Mouse (Mus musculus): ENCODE data around the gene Met. TPM values are rescaled to one million over a fixed set of nuclear protein-coding genes. Genes with fewer than 3 reads are reported as not detected.

The Met gene
- polyA plus RNA-seq, 1 experiment from 2014 or later = 6.7 TPM

DNA sequence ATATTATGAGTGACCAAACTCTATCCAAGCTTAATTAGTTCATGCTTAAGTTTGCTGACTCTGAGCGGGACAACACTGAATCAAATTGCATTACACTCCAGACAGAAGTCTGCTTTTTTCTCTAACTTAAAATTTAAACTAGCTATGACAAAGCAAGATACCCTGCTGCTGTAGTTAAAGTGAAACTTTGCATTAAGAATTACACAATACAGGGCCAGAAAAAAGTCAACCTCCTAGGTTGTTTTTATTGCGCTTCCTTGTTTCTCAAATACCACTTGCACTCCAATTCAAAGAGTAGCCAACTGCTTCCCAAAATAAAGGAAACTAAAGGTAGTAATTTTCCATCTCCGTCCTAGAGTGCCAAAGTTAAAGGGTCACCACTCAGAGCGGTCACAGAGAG is 33.8 kb downstream of the Met start:
- Histone ChIP-seq H3K4me2 (replicated peaks; ENCODE audit: low read depth) (no peak overlapping the region), H3K27me3 (replicated peaks; ENCODE audit: control insufficient read depth, insufficient read depth, low read length) (no peaks in the 10 kb centered on the region), H3K9me3 (ENCODE audit: control insufficient read depth) (no peaks in the 10 kb centered on the region), H3K27ac (ENCODE audit: low read depth, low read length) (no peak overlapping the region), H3K4me1 (replicated peaks; ENCODE audit: control insufficient read depth, insufficient read depth, low read length) (no peaks in the 10 kb centered on the region), H3K9ac (ENCODE audit: low read depth, low read length) (no peak overlapping the region), H3K4me3 (ENCODE audit: low read depth, low read length) (no peak overlapping the region), H3K36me3 (ENCODE audit: control insufficient read depth, insufficient read depth) (no peaks in the 10 kb centered on the region; the same call in 1 of the 2 replicates)
- 51% methylated on average over 4 of the region's 4 CpGs for WGBS
- TF ChIP-seq CTCF (IDR thresholded peaks at IDR 0.05; ENCODE audit: low read depth) = no peak
- ATAC-seq = no peak

DNA sequence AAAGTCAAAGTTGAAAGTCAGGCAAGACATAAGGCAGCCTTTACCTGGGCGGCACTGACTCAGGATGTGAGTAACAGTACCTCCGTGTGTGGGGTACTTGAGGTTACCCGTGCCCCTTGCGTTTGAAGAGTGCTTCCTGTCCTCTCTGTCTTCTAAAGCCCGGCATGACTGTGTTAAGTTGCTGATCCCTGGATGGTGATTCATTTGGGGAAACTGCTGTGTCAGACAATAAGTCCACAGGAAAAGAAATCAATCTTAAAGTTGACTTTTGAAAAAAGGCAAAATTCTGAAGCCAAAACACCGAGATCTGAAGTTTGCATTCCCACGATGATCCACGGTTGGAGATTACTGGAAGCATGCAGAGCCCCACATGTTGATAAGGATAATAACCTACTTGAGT is 35.2 kb downstream of the Met start:
- ATAC-seq = no peak
- 0 out of 2 replicates have a peak, but pooled peaks cover 3% of the 10 kb centered on the region for H3K4me1 ChIP-seq (replicated peaks; ENCODE audit: control insufficient read depth, insufficient read depth, low read length)
- H3K27me3 ChIP-seq (replicated peaks; ENCODE audit: control insufficient read depth, insufficient read depth, low read length) = no peaks in the 10 kb centered on the region
- no peak overlapping the region for H3K4me3 ChIP-seq (ENCODE audit: low read depth, low read length)
- H3K9ac ChIP-seq (ENCODE audit: low read depth, low read length) = no peak overlapping the region
- no peaks in the 10 kb centered on the region for H3K9me3 ChIP-seq (ENCODE audit: control insufficient read depth)
- TF ChIP-seq CTCF (IDR thresholded peaks at IDR 0.05; ENCODE audit: low read depth) = no peak
- no peak overlapping the region for H3K27ac ChIP-seq (ENCODE audit: low read depth, low read length)
- WGBS = 53% methylated on average over 8 of the region's 8 CpGs
- H3K36me3 ChIP-seq (ENCODE audit: control insufficient read depth, insufficient read depth) = no peaks in the 10 kb centered on the region
- H3K4me2 ChIP-seq (replicated peaks; ENCODE audit: low read depth) = no peak overlapping the region

DNA sequence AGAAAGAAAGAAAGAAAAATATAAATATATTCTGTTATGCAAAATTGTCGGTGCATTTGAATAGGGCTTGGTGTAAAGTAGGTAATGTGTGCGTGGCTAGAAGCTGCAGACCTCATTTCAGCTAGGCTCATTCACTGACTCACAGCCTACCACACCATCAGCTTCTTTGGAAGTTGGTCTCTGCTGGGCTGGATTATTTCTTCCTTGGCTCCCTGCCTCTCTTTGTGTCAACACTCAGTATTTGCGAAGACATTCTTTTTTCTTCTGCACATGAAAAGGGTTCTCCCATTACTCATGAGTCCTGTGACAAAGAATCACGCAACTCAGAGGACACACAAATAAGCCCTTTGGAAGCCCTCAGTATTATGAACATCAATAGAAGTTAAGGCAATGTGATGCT is 37.8 kb downstream of the Met start:
- no peak for ATAC-seq
- H3K4me1 ChIP-seq (replicated peaks; ENCODE audit: control insufficient read depth, insufficient read depth, low read length) = 0 out of 2 replicates have a peak, but pooled peaks cover 3% of the 10 kb centered on the region
- no peak overlapping the region for H3K4me3 ChIP-seq (ENCODE audit: low read depth, low read length)
- WGBS = 77% methylated on average over 4 of the region's 4 CpGs
- no peak for TF ChIP-seq CTCF (IDR thresholded peaks at IDR 0.05; ENCODE audit: low read depth)
- H3K27me3 ChIP-seq (replicated peaks; ENCODE audit: control insufficient read depth, insufficient read depth, low read length) = no peaks in the 10 kb centered on the region
- no peak overlapping the region for H3K4me2 ChIP-seq (replicated peaks; ENCODE audit: low read depth)
- no peak overlapping the region for H3K9ac ChIP-seq (ENCODE audit: low read depth, low read length)
- H3K9me3 ChIP-seq (ENCODE audit: control insufficient read depth) = no peaks in the 10 kb centered on the region
- no peak overlapping the region for H3K27ac ChIP-seq (ENCODE audit: low read depth, low read length)
- no peaks in the 10 kb centered on the region for H3K36me3 ChIP-seq (ENCODE audit: control insufficient read depth, insufficient read depth)

DNA sequence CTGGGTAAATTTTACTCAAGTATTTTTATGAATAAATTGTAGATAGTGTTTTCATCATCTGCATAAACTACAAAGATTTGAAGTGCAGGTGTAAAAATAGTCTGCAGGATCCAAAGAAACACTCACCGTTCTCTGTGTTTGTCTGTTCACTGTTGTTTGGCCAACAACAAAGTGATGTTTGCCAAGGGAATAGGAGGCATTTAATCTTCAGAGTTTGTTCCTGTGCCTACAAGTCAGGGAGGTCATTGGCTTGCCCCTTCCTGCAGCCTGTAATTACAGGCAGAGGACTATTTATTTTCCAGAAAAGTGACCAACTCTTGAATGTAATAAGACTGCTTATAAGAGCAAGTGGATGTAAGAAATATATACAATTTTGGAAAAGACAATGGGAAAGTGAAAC is 38.7 kb downstream of the Met start:
- Histone ChIP-seq H3K27me3 (replicated peaks; ENCODE audit: control insufficient read depth, insufficient read depth, low read length) (no peaks in the 10 kb centered on the region), H3K9ac (ENCODE audit: low read depth, low read length) (no peak overlapping the region), H3K9me3 (ENCODE audit: control insufficient read depth) (no peaks in the 10 kb centered on the region), H3K4me2 (replicated peaks; ENCODE audit: low read depth) (no peak overlapping the region), H3K27ac (ENCODE audit: low read depth, low read length) (no peak overlapping the region), H3K36me3 (ENCODE audit: control insufficient read depth, insufficient read depth) (no peaks in the 10 kb centered on the region), H3K4me3 (ENCODE audit: low read depth, low read length) (no peak overlapping the region), H3K4me1 (replicated peaks; ENCODE audit: control insufficient read depth, insufficient read depth, low read length) (0 out of 2 replicates have a peak, but pooled peaks cover 3% of the 10 kb centered on the region)
- 58% methylated on average over 1 of the region's 1 CpGs for WGBS
- TF ChIP-seq CTCF (IDR thresholded peaks at IDR 0.05; ENCODE audit: low read depth) = no peak
- no peak for ATAC-seq

DNA sequence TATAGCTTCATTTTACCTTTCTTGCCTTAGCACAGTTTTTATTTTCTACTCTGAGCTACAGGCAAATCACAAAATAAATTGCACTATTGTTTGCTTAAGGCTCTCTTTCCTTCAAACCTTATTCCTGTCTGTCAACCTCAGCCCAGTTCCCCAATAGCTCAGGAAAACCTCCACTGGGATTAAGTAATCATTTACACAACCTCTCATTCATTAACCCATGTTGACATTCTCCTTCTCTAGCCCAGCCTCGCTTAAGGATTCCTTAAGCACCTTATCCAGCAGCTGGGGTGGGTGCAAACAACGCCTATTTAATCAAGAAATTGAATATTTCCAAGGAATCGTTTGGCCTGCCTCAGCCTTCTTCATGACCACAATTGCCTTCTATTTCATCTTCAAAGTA is 40.1 kb downstream of the Met start:
- TF ChIP-seq CTCF (IDR thresholded peaks at IDR 0.05; ENCODE audit: low read depth) = no peak
- H3K27ac ChIP-seq (ENCODE audit: low read depth, low read length) = no peak overlapping the region
- H3K4me1 ChIP-seq (replicated peaks; ENCODE audit: control insufficient read depth, insufficient read depth, low read length) = 0 out of 2 replicates have a peak, but pooled peaks cover 3% of the 10 kb centered on the region
- no peak overlapping the region for H3K4me2 ChIP-seq (replicated peaks; ENCODE audit: low read depth)
- H3K4me3 ChIP-seq (ENCODE audit: low read depth, low read length) = no peak overlapping the region
- WGBS = 30% methylated on average over 3 of the region's 3 CpGs
- no peak overlapping the region for H3K9ac ChIP-seq (ENCODE audit: low read depth, low read length)
- no peaks in the 10 kb centered on the region for H3K27me3 ChIP-seq (replicated peaks; ENCODE audit: control insufficient read depth, insufficient read depth, low read length)
- ATAC-seq = 0 out of 2 replicates have a peak, but pooled peaks have one; percentile 38
- no peaks in the 10 kb centered on the region for H3K36me3 ChIP-seq (ENCODE audit: control insufficient read depth, insufficient read depth)
- no peaks in the 10 kb centered on the region for H3K9me3 ChIP-seq (ENCODE audit: control insufficient read depth)

DNA sequence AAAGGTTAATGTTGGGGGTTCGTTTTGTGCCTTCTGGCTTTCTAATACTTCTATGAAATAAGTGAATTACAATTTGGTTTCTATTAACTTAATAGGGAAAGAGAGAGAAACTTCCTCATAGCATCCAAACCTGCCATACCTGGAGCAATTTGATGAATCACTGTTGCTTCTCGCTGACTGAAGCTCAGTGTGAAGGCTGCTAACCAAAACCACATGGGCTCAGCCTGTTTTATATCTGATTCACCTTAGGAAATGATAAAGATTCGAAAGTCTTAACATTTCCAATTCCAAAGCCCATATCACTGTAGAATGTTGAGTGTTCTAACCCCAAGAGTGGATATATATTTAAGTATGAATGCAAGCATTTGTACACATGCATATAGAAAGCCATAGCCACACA is 41.9 kb downstream of the Met start:
- no peak for ATAC-seq
- Histone ChIP-seq H3K9ac (ENCODE audit: low read depth, low read length) (no peak overlapping the region), H3K4me1 (replicated peaks; ENCODE audit: control insufficient read depth, insufficient read depth, low read length) (0 out of 2 replicates have a peak, but pooled peaks cover 8% of the 10 kb centered on the region), H3K27ac (ENCODE audit: low read depth, low read length) (no peak overlapping the region), H3K27me3 (replicated peaks; ENCODE audit: control insufficient read depth, insufficient read depth, low read length) (no peaks in the 10 kb centered on the region), H3K9me3 (ENCODE audit: control insufficient read depth) (no peaks in the 10 kb centered on the region), H3K4me2 (replicated peaks; ENCODE audit: low read depth) (no peak overlapping the region), H3K36me3 (ENCODE audit: control insufficient read depth, insufficient read depth) (no peaks in the 10 kb centered on the region), H3K4me3 (ENCODE audit: low read depth, low read length) (no peak overlapping the region)
- 81% methylated on average over 3 of the region's 3 CpGs for WGBS
- no peak for TF ChIP-seq CTCF (IDR thresholded peaks at IDR 0.05; ENCODE audit: low read depth)

DNA sequence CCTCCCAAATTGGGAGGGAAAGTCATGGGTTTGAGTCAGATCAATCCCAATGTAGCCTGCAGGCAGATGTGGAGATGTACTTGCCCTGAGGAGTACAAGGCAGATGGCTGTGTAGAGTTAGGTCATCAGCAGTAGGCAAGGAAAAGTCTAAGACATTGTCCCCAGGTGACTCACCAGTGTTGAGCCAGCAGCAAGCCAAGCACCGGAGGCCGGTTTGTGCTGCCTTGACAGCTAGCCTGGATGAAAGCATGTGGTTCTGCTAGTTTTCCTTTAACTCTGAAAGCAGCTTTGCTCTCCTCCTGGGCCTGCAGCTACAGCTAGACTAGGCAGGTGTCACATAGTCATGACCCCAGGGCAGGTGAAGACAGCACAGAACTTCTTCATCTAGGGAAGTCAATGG is 43.2 kb downstream of the Met start:
- Histone ChIP-seq H3K36me3 (ENCODE audit: control insufficient read depth, insufficient read depth) (no peaks in the 10 kb centered on the region), H3K9me3 (ENCODE audit: control insufficient read depth) (no peaks in the 10 kb centered on the region), H3K27me3 (replicated peaks; ENCODE audit: control insufficient read depth, insufficient read depth, low read length) (no peaks in the 10 kb centered on the region), H3K4me1 (replicated peaks; ENCODE audit: control insufficient read depth, insufficient read depth, low read length) (0 out of 2 replicates have a peak, but pooled peaks cover 8% of the 10 kb centered on the region), H3K27ac (ENCODE audit: low read depth, low read length) (0 out of 2 replicates have a peak overlapping the region, but pooled peaks have one; percentile 28), H3K9ac (ENCODE audit: low read depth, low read length) (no peak overlapping the region), H3K4me3 (ENCODE audit: low read depth, low read length) (no peak overlapping the region), H3K4me2 (replicated peaks; ENCODE audit: low read depth) (no peak overlapping the region)
- 47% methylated on average over 2 of the region's 2 CpGs for WGBS
- no peak for TF ChIP-seq CTCF (IDR thresholded peaks at IDR 0.05; ENCODE audit: low read depth)
- ATAC-seq = peak; percentile 64

Measured in intestine, postnatal 0 days (tissue).